Comparison of ENCODE assay signal across 29 mouse cellular contexts in genomic region chr5:140064521-140064920, GRCm38 (mm10).
"Had no signal": no experiment of that assay in that cellular context is flagged by ENCODE, and none has a peak within 500 bp of the region (broad histone marks: within the 10 kb centered on the region; RNA-seq: fewer than 3 reads in every experiment).

No protein-coding gene starts in this region.

- H3K36me3 ChIP-seq: heart, embryonic 15.5 days; intestine, embryonic 15.5 days had no signal

- H3K27ac ChIP-seq: heart, adult 2 months; heart, embryonic 13.5 days; heart, embryonic 15.5 days; hindbrain, embryonic 10.5 days; hindbrain, embryonic 12.5 days; hindbrain, embryonic 14.5 days; intestine, embryonic 15.5 days; kidney, postnatal 0 days; layer of hippocampus, adult 2 months; left cerebral cortex, adult 2 months; limb, embryonic 10.5 days; limb, embryonic 12.5 days; liver, embryonic 13.5 days; liver, embryonic 15.5 days had no signal

- ATAC-seq: hindbrain, embryonic 16.5 days; inflammation-experienced regulatory T-cells, adult 6 months; intestine, embryonic 15.5 days; intestine, postnatal 0 days had no signal

- H3K4me2 ChIP-seq: heart, embryonic 11.5 days; heart, embryonic 13.5 days; heart, embryonic 15.5 days; hindbrain, embryonic 12.5 days; hindbrain, embryonic 14.5 days; intestine, embryonic 15.5 days; limb, embryonic 12.5 days; liver, embryonic 11.5 days; liver, embryonic 13.5 days; liver, embryonic 15.5 days had no signal

- DNase-seq: gastrocnemius, postnatal 14 days; gastrocnemius, postnatal 36 days; heart, adult 11 months; heart, adult 2 months; heart, postnatal 14 days; heart, postnatal 4 days; kidney, adult 18-20 months; kidney, adult 8-10 months; kidney, postnatal 14 days; kidney, postnatal 36 days; liver; liver, embryonic 13.5 days had no signal

- H3K4me3 ChIP-seq: heart, adult 2 months; heart, embryonic 13.5 days; heart, embryonic 15.5 days; hindbrain, embryonic 10.5 days; hindbrain, embryonic 12.5 days; intestine, embryonic 15.5 days; layer of hippocampus, adult 2 months; left cerebral cortex, adult 2 months; limb, embryonic 10.5 days; limb, embryonic 12.5 days; liver, embryonic 13.5 days; liver, embryonic 15.5 days had no signal

- H3K27me3 ChIP-seq: heart, embryonic 13.5 days; heart, embryonic 15.5 days; hindbrain, embryonic 12.5 days; intestine, embryonic 15.5 days; limb, embryonic 12.5 days; liver, embryonic 13.5 days; liver, embryonic 15.5 days had no signal

- H3K4me1 ChIP-seq: liver, embryonic 13.5 days; liver, embryonic 15.5 days had no signal

- H3K9ac ChIP-seq: heart, embryonic 13.5 days; heart, embryonic 15.5 days; hindbrain, embryonic 12.5 days; hindbrain, embryonic 14.5 days; intestine, embryonic 15.5 days; limb, embryonic 12.5 days; liver, embryonic 13.5 days; liver, embryonic 15.5 days had no signal

- H3K9me3 ChIP-seq: heart, embryonic 13.5 days; heart, embryonic 15.5 days; hindbrain, embryonic 10.5 days; hindbrain, embryonic 12.5 days; intestine, embryonic 15.5 days; limb, embryonic 10.5 days; limb, embryonic 12.5 days; liver, embryonic 13.5 days; liver, embryonic 15.5 days had no signal
